Mouse (Mus musculus) liver, embryonic 14.5 days (tissue): ENCODE measurements at regions not wholly inside any gene's neighbourhood (a gene's known extent, or its start where the extent isn't known, plus 50 kb on each side); places are given as distances from the start of the nearest gene placed in this dataset.

Experiments
- ATAC-seq: fragments of 200-750 bp; cut with Nextera tagmentation; 2 replicates; pipeline ENCODE4 v1.8.0; 2017; ENCODE audit warnings: moderate number of reproducible peaks, mild to moderate bottlenecking, moderate library complexity; ENCODE audit not compliant: insufficient read depth
- DNase-seq, 3 experiments: peaks; one replicate each; pipeline ENCODE4 v3.0.0-alpha.2; 2012 to 2013; ENCODE audit warnings: low read depth in 3 of 3, low spot score in 3 of 3
- H3K27ac ChIP-seq: fragments of 300-500 bp; sonication (generic); 2 replicates; pipeline ENCODE4 v1.5.1; 2014; ENCODE audit warnings: moderate library complexity, mild to moderate bottlenecking, control low read depth, inconsistent platforms
- H3K27me3 ChIP-seq: fragments of 300-500 bp; sonication (generic); 2 replicates; pipeline ENCODE4 v1.6.1; 2014; ENCODE audit warnings: mild to moderate bottlenecking, low read length, moderate library complexity; ENCODE audit not compliant: control insufficient read depth, insufficient read depth
- H3K36me3 ChIP-seq: fragments of 300-500 bp; sonication (generic); replicated peaks from 2 replicates; pipeline ENCODE4 v1.6.1; 2014; ENCODE audit warnings: low read depth; ENCODE audit not compliant: control insufficient read depth, insufficient read depth
- H3K4me1 ChIP-seq, 2 experiments: fragments of 200-500 bp in 1 of 2; fragments of 300-500 bp in 1 of 2; sonication (generic) in 1 of 2; replicated peaks; 2 replicates each; pipeline ENCODE4 v1.6.1; 2012 to 2014; ENCODE audit warnings: antibody characterized with exemption in 1 of 2, inconsistent platforms in 1 of 2, low read length in 1 of 2; ENCODE audit not compliant: control insufficient read depth in 2 of 2, insufficient read depth in 2 of 2
- H3K4me2 ChIP-seq: fragments of 300-500 bp; sonication (generic); 2 replicates; pipeline ENCODE4 v1.6.1; 2014; ENCODE audit warnings: low read depth, mild to moderate bottlenecking, control low read depth, moderate library complexity
- H3K4me3 ChIP-seq, 2 experiments: fragments of 200-500 bp in 1 of 2; fragments of 300-500 bp in 1 of 2; sonication (generic) in 1 of 2; 2 replicates each; pipeline ENCODE4 v1.5.1; 2012 to 2014; ENCODE audit warnings: low read depth in 2 of 2, low read length in 2 of 2, mild to moderate bottlenecking in 2 of 2, control low read depth in 1 of 2, inconsistent platforms in 1 of 2, moderate library complexity in 1 of 2; ENCODE audit not compliant: insufficient read depth in 1 of 2
- H3K9ac ChIP-seq: fragments of 300-500 bp; sonication (generic); replicated peaks from 2 replicates; pipeline ENCODE4 v1.6.1; 2014; ENCODE audit warnings: mild to moderate bottlenecking, control low read depth, moderate library complexity
- H3K9me3 ChIP-seq: fragments of 300-500 bp; sonication (generic); 2 replicates; pipeline ENCODE4 v1.6.1; 2016; ENCODE audit warnings: low read length, mixed read lengths; ENCODE audit not compliant: control insufficient read depth
- CTCF ChIP-seq: IDR thresholded peaks from 2 replicates; pipeline ENCODE4 v1.5.1; 2016; ENCODE audit warnings: antibody characterized with exemption, low read depth, control low read depth
- EP300 ChIP-seq: IDR thresholded peaks from 2 replicates; pipeline ENCODE4 v1.6.1; 2016; ENCODE audit warnings: antibody characterized with exemption, low read depth
- WGBS: fragments of 180-500 bp; shearing (Covaris S2); extraction: QIAGEN DNeasy Blood & Tissue Kit; methylation state at CpG from one replicate; pipeline ENCODE4 v1.1.7; 2014; ENCODE audit not compliant: insufficient replicate concordance; 5-methylcytosine and 5-hydroxymethylcytosine counted together

DNA sequence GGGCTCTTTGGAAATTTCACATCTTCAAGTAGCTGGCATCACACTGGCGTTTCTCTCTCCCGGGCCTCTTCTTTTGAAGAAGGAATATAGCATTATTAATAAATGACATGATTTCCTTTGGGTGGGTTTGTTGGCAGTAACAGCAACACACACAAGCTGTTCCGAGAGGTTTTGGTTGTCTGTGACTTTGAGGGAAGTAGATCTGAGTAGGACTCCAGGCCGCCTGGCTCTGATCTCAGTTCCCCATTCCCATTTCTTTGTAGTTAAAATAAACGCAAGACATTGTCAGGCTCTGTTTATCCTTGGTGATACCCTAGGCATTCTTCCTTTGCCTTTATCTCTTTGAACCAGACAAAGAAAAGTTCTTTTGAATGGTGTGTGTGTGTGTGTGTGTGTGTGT, 83.3 kb upstream of the Gm9887 start:
- Histone ChIP-seq H3K9ac (no peak overlapping the region), H3K36me3 (no peaks in the 10 kb centered on the region), H3K4me2 (no peak overlapping the region), H3K4me1 (no peaks in the 10 kb centered on the region; a peak in 1 of 4 replicates), H3K27me3 (no peaks in the 10 kb centered on the region), H3K27ac (no peak overlapping the region), H3K9me3 (no peaks in the 10 kb centered on the region), H3K4me3 (no peak overlapping the region)
- ATAC-seq (no peak), DNase-seq (no peak)
- 52% methylated on average over 5 of the region's 5 CpGs for WGBS
- no peak for TF ChIP-seq EP300
- TF ChIP-seq CTCF: no peak

DNA sequence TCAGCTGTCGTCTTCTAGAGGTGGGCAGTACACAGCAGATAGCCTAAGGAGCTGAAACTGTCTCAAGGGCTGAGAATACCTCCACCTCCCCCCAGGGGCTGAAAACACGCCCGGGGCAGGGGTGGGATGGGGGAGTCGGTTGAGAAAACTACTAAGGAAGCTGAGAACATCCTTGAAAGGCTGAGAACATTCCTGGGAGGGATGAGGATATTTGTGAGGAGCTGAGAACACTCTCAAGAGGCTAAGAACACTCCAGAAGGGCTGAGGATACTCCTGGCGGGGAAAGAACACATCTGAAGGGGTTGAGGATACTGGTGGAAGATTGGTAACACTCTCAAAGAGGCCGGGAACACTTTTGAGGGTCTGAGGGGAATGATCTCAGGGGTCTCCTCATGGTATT, 81.3 kb upstream of the Gm9887 start:
- no peak overlapping the region for H3K4me3 ChIP-seq
- H3K4me2 ChIP-seq: no peak overlapping the region
- TF ChIP-seq CTCF: no peak
- TF ChIP-seq EP300: no peak
- H3K27me3 ChIP-seq: no peaks in the 10 kb centered on the region
- no peak overlapping the region for H3K9ac ChIP-seq
- H3K4me1 ChIP-seq: peaks cover 0 to under 1% of the 10 kb centered on the region in 2 experiments; a peak in 2 of 4 replicates
- no peaks in the 10 kb centered on the region for H3K36me3 ChIP-seq
- H3K27ac ChIP-seq: no peak overlapping the region
- 57% methylated on average over 6 of the region's 6 CpGs for WGBS
- H3K9me3 ChIP-seq: no peaks in the 10 kb centered on the region
- ATAC-seq (no peak), DNase-seq (no peak)

DNA sequence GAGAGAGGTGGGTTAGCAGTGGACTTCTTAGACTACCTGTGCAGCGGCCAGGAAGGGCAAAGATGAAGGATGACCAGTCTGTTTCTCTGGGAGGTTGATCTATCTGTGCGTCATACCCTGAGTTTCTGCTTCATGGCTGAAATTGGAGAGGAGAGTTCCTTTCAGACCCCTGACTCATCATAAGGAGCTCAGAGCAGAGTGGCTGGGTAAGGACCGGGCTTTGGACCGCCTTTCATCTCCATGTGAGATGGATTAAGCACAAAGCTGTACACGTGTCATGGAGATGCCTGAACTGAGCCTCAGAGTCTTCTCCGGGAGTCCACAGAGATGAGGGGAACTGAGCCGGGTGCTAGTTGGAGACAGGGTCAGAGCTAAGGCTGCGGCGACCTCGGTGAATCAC, 80.7 kb upstream of the Gm9887 start:
- ATAC-seq (no peak), DNase-seq (no peak)
- no peak overlapping the region for H3K9ac ChIP-seq
- TF ChIP-seq CTCF (no peak), EP300 (no peak)
- no peaks in the 10 kb centered on the region for H3K9me3 ChIP-seq
- peaks cover 3% of the 10 kb centered on the region; the same call in 1 of the 2 replicates for H3K27me3 ChIP-seq
- no peak overlapping the region for H3K4me3 ChIP-seq
- no peaks in the 10 kb centered on the region for H3K36me3 ChIP-seq
- no peak overlapping the region for H3K27ac ChIP-seq
- H3K4me1 ChIP-seq: peaks cover 0 to 3% of the 10 kb centered on the region in 2 experiments; a peak in 1 of 4 replicates
- no peak overlapping the region for H3K4me2 ChIP-seq
- WGBS: 75% methylated on average over 10 of the region's 10 CpGs

DNA sequence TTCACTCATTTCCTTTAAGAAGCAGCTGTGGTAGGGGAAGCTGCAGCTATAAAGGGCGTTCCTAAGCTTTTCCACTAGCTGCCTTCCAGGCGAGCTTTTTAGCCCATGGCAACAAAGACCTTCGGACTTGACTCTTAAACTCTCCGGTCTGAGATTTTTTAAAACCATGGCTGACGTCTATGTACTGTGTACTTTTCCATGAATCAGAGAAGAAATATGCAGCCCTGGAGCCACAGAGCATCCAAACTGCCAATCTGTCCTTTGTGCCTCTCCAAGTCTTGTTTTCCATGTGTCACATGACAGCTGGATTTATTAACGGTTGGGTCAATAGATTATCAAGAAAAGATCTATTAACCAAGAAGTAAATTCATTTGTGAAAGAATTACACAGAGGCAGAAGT, 78.9 kb upstream of the Gm9887 start:
- WGBS: 44% methylated on average over 6 of the region's 6 CpGs
- Histone ChIP-seq H3K27ac (no peak overlapping the region), H3K36me3 (no peaks in the 10 kb centered on the region), H3K9me3 (no peaks in the 10 kb centered on the region), H3K4me3 (no peak overlapping the region), H3K4me2 (no peak overlapping the region), H3K9ac (no peak overlapping the region), H3K4me1 (peaks cover 0 to 5% of the 10 kb centered on the region in 2 experiments; a peak in 2 of 4 replicates), H3K27me3 (peaks cover 3% of the 10 kb centered on the region; the same call in 1 of the 2 replicates)
- DNase-seq (no peak), ATAC-seq (no peak)
- TF ChIP-seq CTCF: no peak
- no peak for TF ChIP-seq EP300

DNA sequence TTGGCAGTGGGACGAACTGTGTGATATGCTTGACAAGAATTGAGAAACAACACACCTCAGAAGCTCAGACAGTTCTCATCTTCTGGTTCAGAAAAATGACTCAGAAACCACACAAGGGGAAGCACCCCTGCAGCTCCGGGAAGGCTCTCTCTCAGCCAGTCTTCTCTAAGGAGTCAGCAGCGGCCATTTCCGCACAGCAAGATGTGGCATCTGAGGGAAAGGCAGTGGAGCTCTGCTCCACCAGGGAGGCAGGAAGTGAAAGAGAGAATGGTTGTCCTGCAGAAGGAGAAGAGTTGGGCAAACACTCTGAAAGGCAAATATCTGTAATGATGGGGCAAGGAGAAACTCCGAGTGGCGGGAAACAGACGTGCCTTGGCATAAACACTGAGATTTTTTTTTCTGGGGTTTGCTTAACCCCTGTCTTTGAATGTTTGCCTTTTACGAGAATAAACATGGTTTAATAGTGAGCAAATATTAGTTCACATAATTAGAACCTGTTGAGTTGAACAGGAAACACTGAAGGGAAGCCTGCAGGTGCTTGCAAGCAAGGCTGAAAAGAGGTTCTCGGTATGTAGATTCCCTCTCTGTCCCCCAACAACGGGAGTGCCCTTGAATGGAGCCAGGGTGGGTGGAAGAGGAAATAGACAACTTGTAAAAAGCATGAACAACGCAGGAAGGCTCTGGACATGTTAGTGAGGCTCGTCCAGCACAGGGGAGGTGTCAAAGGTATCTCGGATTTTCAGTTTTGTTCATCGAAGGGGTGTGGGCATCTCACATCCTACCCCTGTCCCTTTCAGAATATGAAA, 75.9 kb upstream of the Gm9887 start:
- 11% methylated on average over 14 of the region's 14 CpGs for WGBS
- Histone ChIP-seq H3K4me2 (peak overlapping the region; percentile 27), H3K4me1 (peaks cover 0 to 5% of the 10 kb centered on the region in 2 experiments; a peak in 2 of 4 replicates), H3K27ac (no peak overlapping the region), H3K9me3 (no peaks in the 10 kb centered on the region), H3K36me3 (no peaks in the 10 kb centered on the region), H3K9ac (no peak overlapping the region), H3K4me3 (no peak overlapping the region), H3K27me3 (peaks cover 3% of the 10 kb centered on the region; the same call in 1 of the 2 replicates)
- DNase-seq: peak in 2 of 3 experiments; percentile 16 to 44
- TF ChIP-seq EP300: no peak
- no peak for TF ChIP-seq CTCF
- ATAC-seq: no peak
